Mouse (Mus musculus): ENCODE results near the gene Fh1. TPM values are rescaled to one million over a fixed set of nuclear protein-coding genes. Genes with fewer than 3 reads are reported as not detected.
A peak's percentile ranks its signal among the peaks of the same experiment; 100 is the strongest.

The Fh1 gene
- polyA plus RNA-seq (2015; fragmentation: Nextera tagmentation; extraction: Ambion mirVana): 98.3 and 103 TPM in 2 replicates

DNA sequence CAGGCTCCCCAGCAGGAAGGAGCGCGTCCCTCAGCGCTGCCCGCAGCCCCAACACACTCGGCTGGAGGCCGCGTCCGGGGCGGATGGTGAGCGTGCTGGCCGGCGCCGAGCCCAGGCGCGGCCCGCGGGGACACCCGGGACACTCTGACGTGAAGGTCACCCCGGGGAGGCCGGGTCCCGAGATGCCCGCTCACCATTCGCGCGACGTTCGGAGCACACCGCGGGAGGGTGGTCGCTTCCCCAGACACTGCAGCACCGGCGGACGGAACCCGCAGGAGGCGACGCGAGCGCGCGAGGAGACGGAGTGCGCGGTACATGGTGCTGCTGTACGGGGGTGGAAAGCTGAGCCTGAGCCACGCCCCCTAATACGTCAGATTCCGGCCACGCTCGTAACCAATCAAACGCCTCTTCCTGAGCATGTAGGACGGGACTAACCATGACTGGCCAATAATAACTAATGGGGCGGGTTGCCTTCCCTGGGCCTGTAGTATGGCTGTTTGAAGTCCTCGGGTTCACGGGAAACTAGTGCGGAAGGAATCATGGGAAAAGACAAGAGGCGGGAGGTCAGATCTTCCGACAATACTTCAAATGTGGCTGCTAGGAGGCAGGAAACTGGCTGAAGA, at the start of gene Fh1:
TSS of gene Fh1 (minus strand) at position 379 of the 623 bp plus-strand sequence.
- peak within 1 kb of the TSS; percentile 78 for H3K4me3 ChIP-seq (ENCODE audit: low read depth, low read length)
- TF ChIP-seq CTCF (IDR thresholded peaks at IDR 0.05; ENCODE audit: low read depth): peak; percentile 38
- TF ChIP-seq EP300 (optimal IDR thresholded peaks at IDR 0.05): no peak
- H3K9ac ChIP-seq (ENCODE audit: low read length): peak within 1 kb of the TSS; percentile 90
- H3K4me1 ChIP-seq (replicated peaks; ENCODE audit: control insufficient read depth, insufficient read depth): 0 out of 2 replicates have a peak, but pooled peaks cover 3% of the 10 kb centered on the region
- H3K9me3 ChIP-seq (ENCODE audit: control insufficient read depth, low read length): no peaks in the 10 kb centered on the region
- no peaks in the 10 kb centered on the region for H3K36me3 ChIP-seq (ENCODE audit: control insufficient read depth, insufficient read depth, low read length)
- H3K27me3 ChIP-seq (ENCODE audit: control insufficient read depth, insufficient read depth, low read length): no peaks in the 10 kb centered on the region
- H3K4me2 ChIP-seq (replicated peaks; ENCODE audit: low read depth): peak within 1 kb of the TSS; percentile 94
- H3K27ac ChIP-seq (replicated peaks): peak within 1 kb of the TSS; percentile 89
- WGBS: 1% methylated on average over 58 of the region's 58 CpGs
- ATAC-seq (ENCODE audit: low FRiP score, low TSS enrichment) (peak; percentile 100), DNase-seq (ENCODE audit: low spot score) (peak; percentile 96)

DNA sequence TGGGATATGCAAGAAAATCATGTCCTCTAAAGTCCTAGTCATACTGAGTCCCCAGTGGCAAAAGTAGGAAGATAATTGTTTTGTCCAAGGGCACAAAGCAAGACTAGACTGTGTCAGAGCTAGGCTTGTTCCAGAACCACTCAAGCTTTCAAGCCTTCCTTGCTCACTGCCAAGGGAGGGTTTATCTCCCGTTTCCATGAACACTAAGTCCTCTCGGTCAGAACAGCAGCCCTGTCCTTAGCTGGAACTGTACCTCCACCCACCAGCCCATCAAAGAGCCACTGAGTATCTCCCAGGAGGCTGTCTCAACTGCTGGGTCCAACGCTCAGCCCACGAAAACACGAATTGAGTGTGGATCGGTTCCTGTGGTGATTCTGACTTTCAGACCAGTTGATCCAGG, 49.7 kb upstream of the Fh1 start:
- no peak overlapping the region for H3K4me2 ChIP-seq (replicated peaks; ENCODE audit: low read depth)
- no peak overlapping the region for H3K4me3 ChIP-seq (ENCODE audit: low read depth, low read length)
- DNase-seq (ENCODE audit: low spot score) (no peak), ATAC-seq (ENCODE audit: low FRiP score, low TSS enrichment) (no peak)
- no peaks in the 10 kb centered on the region for H3K9me3 ChIP-seq (ENCODE audit: control insufficient read depth, low read length)
- no peaks in the 10 kb centered on the region for H3K27me3 ChIP-seq (ENCODE audit: control insufficient read depth, insufficient read depth, low read length)
- no peaks in the 10 kb centered on the region for H3K4me1 ChIP-seq (replicated peaks; ENCODE audit: control insufficient read depth, insufficient read depth)
- H3K27ac ChIP-seq (replicated peaks): no peak overlapping the region
- TF ChIP-seq EP300 (optimal IDR thresholded peaks at IDR 0.05): no peak
- no peak for TF ChIP-seq CTCF (IDR thresholded peaks at IDR 0.05; ENCODE audit: low read depth)
- WGBS: 77% methylated on average over 6 of the region's 6 CpGs
- no peaks in the 10 kb centered on the region for H3K36me3 ChIP-seq (ENCODE audit: control insufficient read depth, insufficient read depth, low read length)
- H3K9ac ChIP-seq (ENCODE audit: low read length): no peak overlapping the region

DNA sequence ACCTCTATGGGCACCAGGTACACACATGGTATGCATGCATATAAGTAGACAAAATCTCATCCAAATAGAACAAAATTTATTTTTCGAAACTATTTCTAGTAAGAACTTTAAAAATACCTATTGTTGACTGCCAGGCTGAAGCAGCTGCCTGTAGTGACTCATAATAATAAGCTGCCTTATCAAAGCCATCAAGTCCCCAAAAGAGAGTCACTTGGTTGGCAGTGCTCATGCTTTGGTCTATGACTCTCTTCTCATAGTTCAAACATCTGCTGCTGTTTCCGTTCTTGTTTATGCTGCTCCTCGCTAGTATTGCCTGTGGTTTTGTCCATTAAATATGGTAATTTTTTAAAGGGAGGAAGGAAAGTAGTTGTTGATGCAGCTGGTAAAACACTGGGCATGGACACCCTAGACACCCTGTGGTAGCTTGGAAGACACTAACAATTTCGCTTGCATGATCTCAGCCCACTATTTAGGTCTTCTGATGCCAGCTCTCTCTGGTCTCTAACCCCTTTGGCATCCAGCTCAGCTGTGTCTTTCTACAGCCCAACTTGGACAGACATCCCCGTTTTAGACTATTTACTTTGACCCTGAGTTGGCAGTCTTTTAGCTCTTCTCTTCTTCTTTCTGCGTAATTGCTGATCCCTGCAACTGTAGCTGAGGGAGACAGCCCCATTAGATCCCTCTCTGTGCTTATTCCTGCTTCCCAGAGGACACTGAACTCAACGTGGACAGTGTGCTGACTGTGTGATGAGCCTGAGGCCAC, 48.3 kb upstream of the Fh1 start:
- Histone ChIP-seq H3K4me1 (replicated peaks; ENCODE audit: control insufficient read depth, insufficient read depth) (no peaks in the 10 kb centered on the region), H3K9ac (ENCODE audit: low read length) (no peak overlapping the region), H3K9me3 (ENCODE audit: control insufficient read depth, low read length) (no peaks in the 10 kb centered on the region), H3K27me3 (ENCODE audit: control insufficient read depth, insufficient read depth, low read length) (no peaks in the 10 kb centered on the region), H3K36me3 (ENCODE audit: control insufficient read depth, insufficient read depth, low read length) (no peaks in the 10 kb centered on the region), H3K4me2 (replicated peaks; ENCODE audit: low read depth) (no peak overlapping the region), H3K4me3 (ENCODE audit: low read depth, low read length) (no peak overlapping the region), H3K27ac (replicated peaks) (no peak overlapping the region)
- 64% methylated on average over 7 of the region's 7 CpGs for WGBS
- no peak for ATAC-seq (ENCODE audit: low FRiP score, low TSS enrichment)
- TF ChIP-seq CTCF (IDR thresholded peaks at IDR 0.05; ENCODE audit: low read depth): no peak
- no peak for TF ChIP-seq EP300 (optimal IDR thresholded peaks at IDR 0.05)
- no peak for DNase-seq (ENCODE audit: low spot score)

DNA sequence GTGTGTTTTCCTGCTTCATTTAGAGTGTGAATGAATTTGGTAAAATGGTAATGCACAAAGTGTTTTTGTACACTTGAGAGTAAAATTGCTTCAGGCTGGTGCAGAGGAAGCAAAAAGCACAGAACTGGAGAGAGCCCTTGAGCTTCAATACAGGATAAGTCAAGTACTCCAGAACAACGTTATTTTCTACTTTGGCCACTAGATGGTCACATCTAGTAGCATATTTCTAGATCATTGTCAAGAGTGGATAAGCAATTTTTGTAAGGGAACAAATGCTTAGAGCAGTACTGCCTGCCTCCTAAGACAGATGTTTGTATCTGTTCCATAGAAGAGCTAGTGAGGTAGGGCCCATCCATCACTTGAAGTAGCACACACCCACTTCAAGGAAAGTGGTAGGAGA, 46.2 kb upstream of the Fh1 start:
- H3K27me3 ChIP-seq (ENCODE audit: control insufficient read depth, insufficient read depth, low read length): no peaks in the 10 kb centered on the region
- no peak overlapping the region for H3K4me2 ChIP-seq (replicated peaks; ENCODE audit: low read depth)
- ATAC-seq (ENCODE audit: low FRiP score, low TSS enrichment) (no peak), DNase-seq (ENCODE audit: low spot score) (no peak)
- TF ChIP-seq CTCF (IDR thresholded peaks at IDR 0.05; ENCODE audit: low read depth) (peak; percentile 65), EP300 (optimal IDR thresholded peaks at IDR 0.05) (no peak)
- H3K27ac ChIP-seq (replicated peaks): no peak overlapping the region
- no peaks in the 10 kb centered on the region for H3K36me3 ChIP-seq (ENCODE audit: control insufficient read depth, insufficient read depth, low read length)
- no peak overlapping the region for H3K9ac ChIP-seq (ENCODE audit: low read length)
- 19% methylated on average over 1 of the region's 1 CpGs for WGBS
- no peaks in the 10 kb centered on the region for H3K4me1 ChIP-seq (replicated peaks; ENCODE audit: control insufficient read depth, insufficient read depth)
- H3K9me3 ChIP-seq (ENCODE audit: control insufficient read depth, low read length): no peaks in the 10 kb centered on the region
- no peak overlapping the region for H3K4me3 ChIP-seq (ENCODE audit: low read depth, low read length)

DNA sequence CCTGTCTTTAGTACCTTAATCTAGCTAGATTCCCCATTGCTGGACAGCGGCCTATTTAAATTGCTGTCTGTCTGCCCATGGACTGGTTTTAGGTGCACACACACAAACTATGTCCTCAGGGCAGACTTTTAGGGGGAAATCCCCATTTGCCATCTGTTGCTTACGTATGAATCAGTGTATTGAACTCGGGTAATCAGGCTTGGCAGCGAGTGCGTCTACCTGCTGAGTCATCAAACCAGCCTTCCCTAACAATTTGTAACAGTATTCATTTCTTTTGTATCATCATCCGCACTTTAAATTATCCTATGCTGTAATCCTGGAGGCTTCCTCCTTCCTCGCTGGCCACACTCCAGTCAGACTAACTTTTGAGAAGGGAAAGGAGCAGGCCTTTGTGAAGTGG, 44.6 kb upstream of the Fh1 start:
- TF ChIP-seq EP300 (optimal IDR thresholded peaks at IDR 0.05): no peak
- TF ChIP-seq CTCF (IDR thresholded peaks at IDR 0.05; ENCODE audit: low read depth): no peak
- H3K9ac ChIP-seq (ENCODE audit: low read length): no peak overlapping the region
- H3K4me2 ChIP-seq (replicated peaks; ENCODE audit: low read depth): no peak overlapping the region
- WGBS: 70% methylated on average over 7 of the region's 7 CpGs
- no peak overlapping the region for H3K27ac ChIP-seq (replicated peaks)
- H3K4me1 ChIP-seq (replicated peaks; ENCODE audit: control insufficient read depth, insufficient read depth): no peaks in the 10 kb centered on the region
- H3K27me3 ChIP-seq (ENCODE audit: control insufficient read depth, insufficient read depth, low read length): no peaks in the 10 kb centered on the region
- no peak overlapping the region for H3K4me3 ChIP-seq (ENCODE audit: low read depth, low read length)
- H3K9me3 ChIP-seq (ENCODE audit: control insufficient read depth, low read length): no peaks in the 10 kb centered on the region
- no peaks in the 10 kb centered on the region for H3K36me3 ChIP-seq (ENCODE audit: control insufficient read depth, insufficient read depth, low read length)
- ATAC-seq (ENCODE audit: low FRiP score, low TSS enrichment) (no peak), DNase-seq (ENCODE audit: low spot score) (no peak)

DNA sequence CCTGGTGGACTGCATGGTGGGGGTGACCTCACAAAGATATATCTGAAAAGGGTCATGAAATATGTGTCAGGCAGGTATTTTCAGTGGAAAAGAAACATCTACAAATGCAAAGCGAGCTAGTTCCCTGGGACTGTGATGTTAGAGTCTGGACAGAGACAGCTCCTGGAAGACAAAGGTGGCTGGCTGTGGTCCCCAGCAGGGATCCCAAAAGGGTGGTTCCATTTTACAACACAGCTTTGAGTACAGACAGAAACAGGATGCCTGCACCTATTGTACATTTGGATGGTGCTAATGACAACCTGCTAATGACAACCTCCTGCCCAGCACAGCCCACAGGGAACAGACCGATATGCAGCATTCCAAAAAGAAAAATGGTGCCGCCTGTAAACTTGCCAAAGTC, 44.0 kb upstream of the Fh1 start:
- WGBS: 76% methylated on average over 3 of the region's 3 CpGs
- H3K4me2 ChIP-seq (replicated peaks; ENCODE audit: low read depth): no peak overlapping the region
- H3K9me3 ChIP-seq (ENCODE audit: control insufficient read depth, low read length): no peaks in the 10 kb centered on the region
- H3K9ac ChIP-seq (ENCODE audit: low read length): no peak overlapping the region
- no peaks in the 10 kb centered on the region for H3K4me1 ChIP-seq (replicated peaks; ENCODE audit: control insufficient read depth, insufficient read depth)
- no peak for DNase-seq (ENCODE audit: low spot score)
- TF ChIP-seq EP300 (optimal IDR thresholded peaks at IDR 0.05) (no peak), CTCF (IDR thresholded peaks at IDR 0.05; ENCODE audit: low read depth) (no peak)
- H3K27ac ChIP-seq (replicated peaks): no peak overlapping the region
- H3K27me3 ChIP-seq (ENCODE audit: control insufficient read depth, insufficient read depth, low read length): no peaks in the 10 kb centered on the region
- no peaks in the 10 kb centered on the region for H3K36me3 ChIP-seq (ENCODE audit: control insufficient read depth, insufficient read depth, low read length)
- no peak overlapping the region for H3K4me3 ChIP-seq (ENCODE audit: low read depth, low read length)
- no peak for ATAC-seq (ENCODE audit: low FRiP score, low TSS enrichment)
